Mouse (Mus musculus): ENCODE measurements at regions not wholly inside any gene's neighbourhood (a gene's known extent, or its start where the extent isn't known, plus 50 kb on each side); places are given as distances from the start of the nearest gene placed in this dataset.
A peak's percentile ranks its signal among the peaks of the same experiment; 100 is the strongest.
"Not testable (repeated sequence)": the region's sequence is repeated elsewhere in the genome, so short reads cannot be mapped to it uniquely, and the experiment has no call there.

GRCm38 (mm10) chr10:117566204-117566603 is 63.1 kb upstream of the Cpm start:
- no peak for TF ChIP-seq POLR2A (IDR thresholded peaks at IDR 0.05; ENCODE audit: control insufficient read depth, low read depth, low read length)
- peak; percentile 51; the same call in 1 of the 2 replicates for TF ChIP-seq CTCF (IDR thresholded peaks at IDR 0.05; ENCODE audit: control insufficient read depth, insufficient read depth, insufficient replicate concordance, low read depth, low read length)
- Histone ChIP-seq H3K4me1 (ENCODE audit: control insufficient read depth, insufficient read depth, low read length) (no peaks in the 10 kb centered on the region), H3K36me3 (ENCODE audit: control insufficient read depth, insufficient read depth, low read length) (no peaks in the 10 kb centered on the region), H3K4me3 (ENCODE audit: control insufficient read depth, low read depth, low read length) (no peak overlapping the region), H3K27me3 (ENCODE audit: control insufficient read depth, insufficient read depth, low read length) (no peaks in the 10 kb centered on the region), H3K27ac (ENCODE audit: control insufficient read depth, insufficient read depth, low read depth, low read length) (no peak overlapping the region)

GRCm38 (mm10) chr10:117565529-117566086 is 63.7 kb upstream of the Cpm start:
- Histone ChIP-seq H3K4me1 (ENCODE audit: control insufficient read depth, insufficient read depth, low read length) (no peaks in the 10 kb centered on the region), H3K36me3 (ENCODE audit: control insufficient read depth, insufficient read depth, low read length) (no peaks in the 10 kb centered on the region), H3K4me3 (ENCODE audit: control insufficient read depth, low read depth, low read length) (no peak overlapping the region), H3K27me3 (ENCODE audit: control insufficient read depth, insufficient read depth, low read length) (no peaks in the 10 kb centered on the region), H3K27ac (ENCODE audit: control insufficient read depth, insufficient read depth, low read depth, low read length) (no peak overlapping the region)
- TF ChIP-seq POLR2A (IDR thresholded peaks at IDR 0.05; ENCODE audit: control insufficient read depth, low read depth, low read length), result no peak
- no peak for TF ChIP-seq CTCF (IDR thresholded peaks at IDR 0.05; ENCODE audit: control insufficient read depth, insufficient read depth, insufficient replicate concordance, low read depth, low read length)

GRCm38 (mm10) chr10:117565110-117565509 is 64.2 kb upstream of the Cpm start:
- TF ChIP-seq CTCF (IDR thresholded peaks at IDR 0.05; ENCODE audit: control insufficient read depth, insufficient read depth, insufficient replicate concordance, low read depth, low read length) (no peak), POLR2A (IDR thresholded peaks at IDR 0.05; ENCODE audit: control insufficient read depth, low read depth, low read length) (no peak)
- no peaks in the 10 kb centered on the region for H3K36me3 ChIP-seq (ENCODE audit: control insufficient read depth, insufficient read depth, low read length)

GRCm38 (mm10) chr10:117564118-117565040 is 64.9 kb upstream of the Cpm start:
- H3K36me3 ChIP-seq (ENCODE audit: control insufficient read depth, insufficient read depth, low read length), result no peaks in the 10 kb centered on the region
- no peak overlapping the region for H3K27ac ChIP-seq (ENCODE audit: control insufficient read depth, insufficient read depth, low read depth, low read length)
- H3K27me3 ChIP-seq (ENCODE audit: control insufficient read depth, insufficient read depth, low read length), result no peaks in the 10 kb centered on the region
- peaks cover under 1% of the 10 kb centered on the region for H3K4me1 ChIP-seq (ENCODE audit: control insufficient read depth, insufficient read depth, low read length)
- TF ChIP-seq POLR2A (IDR thresholded peaks at IDR 0.05; ENCODE audit: control insufficient read depth, low read depth, low read length) (no peak), CTCF (IDR thresholded peaks at IDR 0.05; ENCODE audit: control insufficient read depth, insufficient read depth, insufficient replicate concordance, low read depth, low read length) (no peak)
- H3K4me3 ChIP-seq (ENCODE audit: control insufficient read depth, low read depth, low read length), result no peak overlapping the region

More at GRCm38 (mm10) chr10:117565110-117565509, 64.2 kb upstream of the Cpm start:
- no peaks in the 10 kb centered on the region for H3K27me3 ChIP-seq (ENCODE audit: control insufficient read depth, insufficient read depth, low read length)
- H3K27ac ChIP-seq (ENCODE audit: control insufficient read depth, insufficient read depth, low read depth, low read length), result no peak overlapping the region
- no peak overlapping the region for H3K4me3 ChIP-seq (ENCODE audit: control insufficient read depth, low read depth, low read length)
- no peaks in the 10 kb centered on the region for H3K4me1 ChIP-seq (ENCODE audit: control insufficient read depth, insufficient read depth, low read length)

- TF ChIP-seq POLR2A (IDR thresholded peaks at IDR 0.05; ENCODE audit: control insufficient read depth, low read depth, low read length) (no peak), CTCF (IDR thresholded peaks at IDR 0.05; ENCODE audit: control insufficient read depth, insufficient read depth, insufficient replicate concordance, low read depth, low read length) (no peak)
- no peaks in the 10 kb centered on the region; the same call in 1 of the 2 replicates for H3K27me3 ChIP-seq (ENCODE audit: control insufficient read depth, insufficient read depth, low read length)
- H3K36me3 ChIP-seq (ENCODE audit: control insufficient read depth, insufficient read depth, low read length), result no peaks in the 10 kb centered on the region
- no peak overlapping the region for H3K27ac ChIP-seq (ENCODE audit: control insufficient read depth, insufficient read depth, low read depth, low read length)
- peaks cover 3% of the 10 kb centered on the region for H3K4me1 ChIP-seq (ENCODE audit: control insufficient read depth, insufficient read depth, low read length)
- H3K4me3 ChIP-seq (ENCODE audit: control insufficient read depth, low read depth, low read length), result no peak overlapping the region
Measured at GRCm38 (mm10) chr10:117563429-117564117, 65.7 kb upstream of the Cpm start.

GRCm38 (mm10) chr10:117562850-117563248 is 66.5 kb upstream of the Cpm start:
- H3K27me3 ChIP-seq (ENCODE audit: control insufficient read depth, insufficient read depth, low read length); H3K27ac ChIP-seq (ENCODE audit: control insufficient read depth, insufficient read depth, low read depth, low read length); H3K4me3 ChIP-seq (ENCODE audit: control insufficient read depth, low read depth, low read length): not testable (repeated sequence)

More at GRCm38 (mm10) chr10:117562850-117563248, 66.5 kb upstream of the Cpm start:
- H3K4me1 ChIP-seq (ENCODE audit: control insufficient read depth, insufficient read depth, low read length); H3K36me3 ChIP-seq (ENCODE audit: control insufficient read depth, insufficient read depth, low read length): not testable (repeated sequence)

Data from testis, adult 2 months (tissue).